Mouse (Mus musculus): ENCODE measurements around the gene Tpp1.

Gene Tpp1

DNA sequence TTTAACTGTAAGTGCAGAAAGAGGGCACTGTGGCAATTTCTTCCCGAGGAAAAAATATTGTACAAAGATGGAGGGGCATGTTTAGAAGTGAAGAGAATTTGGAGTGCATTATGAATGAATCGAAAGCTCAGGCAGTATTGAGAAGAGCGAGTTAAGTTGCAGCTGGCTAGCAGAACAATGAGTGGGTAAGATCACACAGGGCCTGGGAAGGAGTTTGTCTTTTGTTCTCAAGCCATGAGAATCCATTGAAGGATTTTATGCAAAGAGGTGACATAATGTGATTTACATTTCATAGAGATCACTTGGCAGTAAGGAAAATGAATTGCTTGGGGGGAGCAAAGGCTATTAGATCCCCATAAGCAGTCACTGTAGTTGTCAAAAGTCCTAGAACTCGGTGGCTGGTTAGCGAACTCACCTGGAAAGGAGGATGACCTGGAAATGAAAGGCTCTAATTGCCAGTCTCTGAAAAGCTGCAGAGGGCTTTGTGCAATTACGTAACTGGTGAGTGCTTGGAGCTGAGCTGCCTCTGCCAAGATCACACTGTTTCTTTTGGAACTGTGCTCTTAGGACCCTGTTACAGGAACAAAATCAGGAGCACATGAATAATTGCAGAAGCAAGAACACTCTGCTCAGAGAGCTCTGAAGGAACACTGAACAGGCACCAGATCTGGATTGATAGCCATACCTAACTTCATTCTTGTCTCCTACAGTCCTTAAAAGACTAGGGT lies 23.2 kb downstream of the Tpp1 start:
- in situ Hi-C loops (cut with MboI, MseI) = loop anchor here (5.0 kb wide), 1 partner anchor 77 kb away; the partner anchor contains the start of gene Dnhd1

GRCm38 (mm10) chr7:105726980-105727325 lies 25.1 kb downstream of the Tpp1 start:
- in situ Hi-C loops (cut with MboI, MseI) = loop anchor here (5.0 kb wide), 1 partner anchor 75 kb away; the partner anchor contains the start of gene Dnhd1

DNA sequence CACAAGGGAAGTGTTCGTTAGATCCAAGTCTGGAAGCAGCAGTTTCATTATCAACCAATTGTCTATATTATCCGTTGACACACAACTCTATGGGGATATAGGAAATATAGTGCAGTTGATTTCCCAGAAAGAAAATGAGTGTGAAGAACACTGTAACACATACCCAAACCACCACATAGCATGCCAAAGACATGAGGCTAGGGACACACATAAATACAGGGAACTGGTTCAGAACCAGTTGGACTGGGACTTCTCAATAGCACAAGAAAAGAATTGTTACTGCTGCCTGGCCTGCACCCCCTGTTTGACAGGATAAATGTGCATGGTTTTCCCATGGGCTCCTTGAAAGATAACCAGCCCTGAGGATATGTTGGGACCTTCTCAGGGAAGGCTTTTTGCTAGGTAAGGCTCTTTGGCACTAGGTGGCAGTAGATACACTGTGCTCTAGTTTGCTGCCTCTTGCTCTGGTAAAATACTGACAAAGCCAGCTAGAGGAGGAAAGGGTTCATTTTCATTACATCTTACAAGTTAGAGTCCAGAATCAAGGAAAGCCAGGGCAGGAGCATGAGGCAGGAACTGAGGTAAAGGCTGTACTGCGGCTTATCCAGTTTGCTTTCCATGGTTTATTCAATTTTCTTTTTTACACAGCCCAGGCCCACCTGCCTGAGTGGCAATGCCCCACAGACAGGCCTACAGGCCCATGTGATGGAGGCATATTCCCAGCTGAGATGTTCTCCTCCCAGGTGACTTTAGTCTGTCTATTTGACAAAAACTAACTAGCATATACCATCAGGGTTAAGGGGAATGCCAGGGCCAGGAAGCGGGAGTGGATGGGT lies 25.7 kb downstream of the Tpp1 start:
- in situ Hi-C loops (cut with MboI, MseI) = loop anchor here (5.0 kb wide), 1 partner anchor 74 kb away; the partner anchor contains the start of gene Dnhd1

GRCm38 (mm10) chr7:105721916-105722315 lies 30.1 kb downstream of the Tpp1 start:
- in situ Hi-C loops (cut with MboI, MseI) = no loop called here

- in situ Hi-C loops (cut with MboI, MseI) = no loop called here
Observed at GRCm38 (mm10) chr7:105715366-105715765, 36.7 kb downstream of the Tpp1 start.

GRCm38 (mm10) chr7:105708733-105709132 lies 43.3 kb downstream of the Tpp1 start:
- in situ Hi-C loops (cut with MboI, MseI) = no loop called here

GRCm38 (mm10) chr7:105703816-105704215 lies 48.2 kb downstream of the Tpp1 start:
- in situ Hi-C loops (cut with MboI, MseI) = no loop called here

DNA sequence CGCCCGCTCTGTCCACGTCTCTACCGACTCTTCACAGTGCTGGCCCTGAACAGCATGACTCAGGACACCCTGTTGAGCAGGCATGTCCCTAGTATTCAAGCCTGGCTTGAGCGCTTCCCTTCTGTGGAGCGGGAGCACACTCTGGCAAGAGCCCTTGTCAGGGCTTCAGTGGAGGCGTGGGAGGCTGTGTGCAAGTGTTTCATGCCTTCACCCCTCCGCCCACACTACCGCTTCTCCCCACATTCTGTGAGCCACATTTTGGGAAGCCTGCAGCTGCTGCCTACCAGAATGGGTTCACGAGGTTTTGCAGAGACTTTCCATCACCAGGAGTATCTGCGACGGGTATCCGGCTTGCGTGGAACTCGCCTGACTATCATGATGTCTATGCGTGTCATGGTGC lies 48.9 kb downstream of the Tpp1 start:
- in situ Hi-C loops (cut with MboI, MseI) = no loop called here

All from T-helper 2 cell (primary cell).